Mouse (Mus musculus) brain, embryonic 14.5 days (tissue): Measurements from ENCODE around the gene Tmbim7. TPM values are rescaled to one million over a fixed set of nuclear protein-coding genes. Genes with fewer than 3 reads are reported as not detected.

ENCODE experiments used
- DNase-seq: peaks from one replicate; pipeline ENCODE4 v3.0.0-alpha.2; 2011; ENCODE audit warnings: low read depth
- CTCF ChIP-seq: fragments of 200-500 bp; IDR thresholded peaks from 2 replicates; pipeline ENCODE4 v1.5.1; 2012; ENCODE audit warnings: inconsistent platforms, mild to moderate bottlenecking, moderate library complexity, borderline replicate concordance; ENCODE audit not compliant: insufficient read depth, insufficient read length; ENCODE audit errors: extremely low read depth
- POLR2A ChIP-seq: fragments of 200-500 bp; IDR thresholded peaks from 2 replicates; pipeline ENCODE4 v1.6.1; 2012; ENCODE audit warnings: mild to moderate bottlenecking, inconsistent platforms, borderline replicate concordance; ENCODE audit not compliant: poor library complexity, insufficient read depth, insufficient read length, severe bottlenecking; ENCODE audit errors: extremely low read depth
- polyA plus RNA-seq: library from polyadenylated mRNA; depleted of rRNA; stranded (reverse); fragments of >200 nt; gene quantifications from 2 replicates; pipeline ENCODE4 v1.2.3, GENCODE M21; 2012; rRNA removed

Tmbim7 gene
- polyA plus RNA-seq, 1 experiment = not detected

DNA sequence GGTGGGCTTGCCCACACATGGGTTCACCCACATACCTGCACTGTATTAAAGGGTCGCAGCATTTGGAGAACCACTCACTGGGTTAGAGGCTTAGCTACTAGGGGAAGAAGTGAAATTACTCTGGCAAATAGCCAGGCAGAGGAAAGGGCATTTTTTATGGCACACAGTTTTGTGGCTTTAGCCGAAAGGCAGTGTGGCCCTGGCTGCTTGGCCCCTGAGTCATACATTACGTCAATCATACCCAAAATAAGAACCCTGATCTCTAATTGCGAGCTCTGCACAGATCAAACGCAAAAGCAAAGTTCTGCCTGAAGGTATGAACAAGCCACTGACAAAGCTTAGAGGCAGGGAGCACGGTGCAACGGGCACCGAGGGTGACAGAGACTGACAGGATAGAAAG is 37.3 kb downstream of the Tmbim7 start:
- no peak for TF ChIP-seq CTCF
- DNase-seq = no peak

DNA sequence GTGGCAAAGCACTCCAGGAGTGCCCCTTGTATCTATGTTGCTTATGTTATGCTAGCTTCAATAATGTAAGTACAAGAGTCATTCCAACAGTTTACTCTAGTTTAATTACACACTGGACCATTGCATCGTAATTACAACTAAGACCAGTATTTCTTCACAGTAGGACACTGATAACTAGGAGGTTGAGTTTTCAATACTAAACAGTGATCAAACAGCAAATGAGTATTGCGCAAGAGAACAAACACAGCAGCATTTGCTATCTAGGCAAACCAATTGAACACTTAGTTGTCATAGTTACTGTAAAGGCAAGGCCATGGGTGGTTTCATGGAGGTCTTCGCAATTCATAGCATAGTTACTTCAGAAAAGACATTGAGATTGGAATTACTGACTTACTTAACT is 40.3 kb downstream of the Tmbim7 start:
- TF ChIP-seq POLR2A = no peak
- no peak for TF ChIP-seq CTCF
- DNase-seq = no peak

DNA sequence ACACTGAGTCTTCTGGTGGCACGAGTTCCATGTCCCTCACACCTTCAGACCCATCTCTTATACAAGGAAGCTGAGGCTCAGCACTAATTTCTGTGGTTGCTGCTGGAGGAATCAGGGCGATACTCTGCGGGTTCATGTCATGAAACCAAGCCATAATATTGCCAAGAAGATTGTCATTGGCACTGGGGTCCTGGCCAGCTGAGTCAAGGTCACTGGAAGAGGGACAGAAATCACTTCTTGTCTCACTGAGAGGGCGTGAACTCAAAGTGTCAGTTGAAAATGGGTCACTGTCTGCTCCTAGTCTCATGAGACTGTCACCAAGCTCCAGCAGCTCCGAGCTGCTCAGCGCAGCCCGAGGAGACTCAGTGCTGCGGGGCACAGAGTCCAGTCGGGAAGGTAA is 42.0 kb downstream of the Tmbim7 start:
- no peak for DNase-seq
- no peak for TF ChIP-seq POLR2A
- TF ChIP-seq CTCF = no peak

DNA sequence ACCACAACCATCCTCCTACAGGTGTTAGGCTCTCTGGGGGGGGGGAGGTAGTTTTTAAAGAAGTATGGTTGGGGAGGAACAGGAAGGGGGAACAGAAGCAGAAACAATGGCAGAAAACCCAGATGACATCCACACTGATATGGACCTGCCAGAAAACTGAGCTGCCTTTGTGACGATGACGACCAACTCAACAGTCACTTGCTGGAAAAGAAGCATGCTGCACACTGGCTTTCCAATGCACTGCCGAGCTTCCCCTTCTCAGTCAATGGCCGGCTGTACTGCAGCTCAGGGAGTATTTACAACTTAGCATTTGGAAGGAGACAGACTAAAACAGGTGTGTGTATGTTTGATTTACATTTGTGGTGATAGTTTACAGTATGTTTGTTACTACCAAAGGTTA is 44.2 kb downstream of the Tmbim7 start:
- DNase-seq = no peak
- TF ChIP-seq POLR2A (no peak), CTCF (no peak)

DNA sequence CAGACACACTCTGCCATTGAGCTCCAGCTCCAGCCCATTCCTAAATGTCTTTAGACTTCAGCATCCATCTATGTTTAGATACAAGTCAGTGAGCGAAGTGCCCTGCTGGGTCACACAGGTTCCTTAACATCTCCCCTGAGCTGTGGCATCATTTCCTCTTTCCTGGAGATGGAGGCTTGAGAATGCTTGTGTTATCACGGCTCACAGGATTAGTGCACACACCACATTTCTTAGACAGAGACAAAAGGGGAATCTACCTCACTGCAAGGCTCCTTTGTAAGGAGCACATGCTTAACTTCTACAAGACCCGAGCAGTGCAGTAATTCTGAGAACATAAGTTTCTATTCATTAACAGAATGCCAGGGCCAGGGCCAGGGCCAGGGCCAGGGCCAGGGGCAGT is 45.0 kb downstream of the Tmbim7 start:
- TF ChIP-seq POLR2A = no peak
- no peak for TF ChIP-seq CTCF

DNA sequence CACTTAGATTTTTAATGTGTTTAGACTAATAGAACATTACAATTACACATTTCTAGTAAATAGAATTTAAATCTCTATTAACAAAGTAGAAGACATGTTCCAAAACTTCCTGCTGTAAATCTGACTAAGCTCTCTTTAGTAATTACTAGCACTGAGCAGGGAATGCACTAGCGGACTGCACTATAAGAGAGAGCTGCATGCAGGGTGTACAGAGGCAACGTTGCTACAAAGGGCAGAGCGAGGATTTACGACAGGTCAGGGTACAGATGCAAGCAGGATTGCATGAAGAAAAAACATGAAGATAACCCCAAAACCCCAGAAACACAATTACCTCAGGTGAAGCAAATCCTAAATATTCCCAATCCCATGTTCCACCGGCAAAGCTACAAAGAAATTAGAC is 49.0 kb downstream of the Tmbim7 start:
- TF ChIP-seq POLR2A (no peak), CTCF (no peak)
- no peak for DNase-seq

More for the DNA sequence above, 45.0 kb downstream of the Tmbim7 start:
- no peak for DNase-seq

DNA sequence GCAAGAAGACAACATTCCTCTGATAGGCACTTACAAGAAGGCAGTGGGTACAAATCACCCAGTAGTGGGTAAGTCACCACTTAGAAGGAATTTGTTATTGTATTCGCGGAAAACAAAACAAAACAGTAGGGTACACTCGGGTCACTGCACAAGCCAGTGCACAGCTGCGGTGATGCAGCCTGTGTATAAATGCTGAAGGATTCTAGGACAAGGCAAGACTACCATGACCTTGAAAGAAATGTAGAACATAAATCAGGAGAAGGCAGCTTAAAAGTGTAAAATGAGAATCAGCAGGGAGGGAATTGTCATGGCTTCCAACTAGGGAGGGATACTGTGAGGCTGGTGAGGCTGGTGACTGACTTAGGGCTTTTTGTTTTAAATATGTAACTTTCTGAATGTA is 51.2 kb downstream of the Tmbim7 start:
- no peak for DNase-seq
- TF ChIP-seq POLR2A = no peak
- no peak for TF ChIP-seq CTCF

DNA sequence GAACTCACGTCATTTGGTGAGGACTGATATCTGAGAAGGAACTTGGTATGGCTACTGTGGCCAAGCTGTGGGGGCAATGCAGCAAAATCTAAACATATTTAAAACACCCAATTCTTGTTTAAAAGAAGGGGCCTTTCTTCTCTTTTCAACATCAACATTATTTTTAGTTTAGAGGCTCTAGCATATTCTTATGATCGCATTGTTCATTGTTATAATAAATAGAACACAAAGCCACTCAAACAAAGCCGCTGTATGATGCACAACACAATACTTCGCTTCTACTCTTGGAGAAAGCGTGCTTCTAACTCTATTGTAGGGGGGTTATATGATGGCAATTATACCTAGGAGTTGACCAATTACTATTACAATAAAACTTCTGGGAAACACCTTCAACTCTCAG is 64.8 kb downstream of the Tmbim7 start:
- no peak for TF ChIP-seq CTCF
- DNase-seq = no peak

DNA sequence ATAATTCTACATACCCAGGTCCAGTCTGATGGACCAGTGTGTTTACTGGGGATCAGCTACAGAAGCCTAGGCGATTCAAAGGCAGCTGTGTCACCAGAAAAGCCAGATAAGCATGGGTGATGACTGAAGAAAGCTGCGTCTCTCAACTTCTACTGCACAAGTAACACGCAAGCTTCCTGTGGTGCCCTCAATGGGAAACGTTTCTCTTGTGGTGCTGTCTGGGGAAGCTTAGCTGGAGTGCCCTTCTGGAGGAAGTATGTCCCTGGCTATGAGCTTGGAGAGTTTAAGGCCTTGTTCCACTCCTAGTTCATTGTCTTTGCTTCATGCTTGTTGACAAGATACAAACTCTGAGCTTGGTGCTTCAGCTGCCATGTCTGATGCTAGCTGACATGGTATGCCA is 68.4 kb downstream of the Tmbim7 start:
- no peak for DNase-seq

DNA sequence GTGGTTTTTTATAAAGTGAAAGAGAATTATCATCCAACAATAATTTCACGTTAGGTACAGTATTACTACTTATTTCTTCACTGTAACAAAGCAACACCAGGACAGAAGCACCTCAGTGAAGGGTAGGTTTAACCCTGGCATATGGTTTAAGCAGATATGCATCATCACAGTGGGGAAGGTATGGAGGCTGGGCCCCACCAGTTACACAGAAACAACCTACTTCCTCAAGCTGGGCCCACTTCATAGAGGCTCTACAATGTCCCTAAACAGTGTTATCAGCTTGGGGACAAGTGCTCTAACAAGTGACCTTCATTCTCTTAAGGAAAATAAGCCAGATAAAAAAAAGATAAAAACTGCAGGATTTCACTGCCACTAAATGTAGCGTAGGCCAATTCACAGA is 71.9 kb downstream of the Tmbim7 start:
- DNase-seq = no peak
- TF ChIP-seq CTCF = no peak
- no peak for TF ChIP-seq POLR2A

More for the DNA sequence above, 68.4 kb downstream of the Tmbim7 start:
- TF ChIP-seq POLR2A = no peak
- no peak for TF ChIP-seq CTCF

DNA sequence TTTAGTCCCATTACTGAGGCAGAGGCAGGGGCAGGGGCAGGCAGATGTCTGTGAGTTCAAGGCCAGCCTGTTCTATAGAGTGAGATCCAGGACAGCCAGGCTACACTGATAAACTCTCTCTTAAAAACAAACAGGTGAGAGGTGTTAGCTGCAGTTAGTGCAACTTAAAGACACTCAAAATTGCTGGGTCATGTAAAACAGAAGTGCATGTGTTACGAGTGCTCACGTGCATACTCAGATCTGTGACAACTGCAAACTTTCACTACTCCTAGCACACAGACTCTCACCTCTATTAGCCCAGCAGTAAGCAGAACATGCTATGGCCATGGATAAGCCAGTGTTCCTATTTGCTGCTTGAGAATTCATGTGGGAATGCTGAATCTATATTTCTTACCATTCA is 72.4 kb downstream of the Tmbim7 start:
- TF ChIP-seq POLR2A (no peak), CTCF (no peak)
- DNase-seq = no peak

DNA sequence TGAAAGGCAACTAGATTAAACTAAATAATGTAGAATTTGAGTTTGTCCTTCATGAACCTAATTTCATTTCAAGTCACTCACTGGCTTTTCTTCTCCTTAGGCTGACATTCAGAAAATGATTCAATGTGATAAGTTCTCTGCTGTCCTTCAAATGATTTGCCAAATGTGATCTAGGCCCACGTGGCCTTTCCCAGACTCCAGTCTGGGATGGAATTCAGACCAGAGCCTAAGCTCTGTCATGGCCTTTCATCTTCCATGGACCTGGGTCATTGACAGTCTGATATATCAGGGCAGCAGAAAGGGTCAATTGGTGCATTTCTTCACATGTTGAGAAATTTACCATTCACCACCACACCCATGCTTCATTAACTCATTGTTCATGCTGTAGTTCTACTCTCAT is 74.5 kb downstream of the Tmbim7 start:
- no peak for TF ChIP-seq CTCF
- TF ChIP-seq POLR2A = no peak
- no peak for DNase-seq

DNA sequence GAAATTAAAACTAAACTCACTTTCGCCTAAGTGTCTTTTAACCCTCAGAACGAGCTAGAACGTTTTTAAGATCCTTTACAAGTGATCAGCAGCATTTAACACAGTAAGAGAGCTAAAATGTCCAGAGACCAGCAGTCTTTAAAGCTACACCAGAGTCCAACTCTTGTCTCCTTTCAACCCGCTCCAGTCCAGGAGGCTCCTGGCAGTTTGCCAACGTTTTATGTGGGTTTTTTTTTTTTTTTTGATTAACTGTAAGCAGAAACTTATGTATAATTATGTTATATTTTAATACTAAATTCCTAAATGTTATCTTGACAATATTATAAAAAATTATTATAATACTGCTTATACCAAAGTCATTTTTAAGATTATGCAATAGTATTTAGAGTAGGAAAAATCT is 77.8 kb downstream of the Tmbim7 start:
- no peak for DNase-seq

More for the DNA sequence above, 77.8 kb downstream of the Tmbim7 start:
- TF ChIP-seq CTCF (no peak), POLR2A (no peak)

Other genes starting within 250 kb of the Tmbim7 start
- gene Fam133b, start 107.3 kb upstream of the Tmbim7 start, polyA plus RNA-seq = 26.6 and 27.1 TPM in 2 replicates
- gene 1700109H08Rik, start 79.6 kb upstream of the Tmbim7 start, polyA plus RNA-seq = 5.5 and 5.8 TPM in 2 replicates
- 24.6 and 24.7 TPM in 2 replicates for gene Pex1, start 55.1 kb upstream of the Tmbim7 start, polyA plus RNA-seq
- gene Rbm48, start 54.6 kb upstream of the Tmbim7 start, polyA plus RNA-seq = 11.2 and 12.3 TPM in 2 replicates
- 52.7 and 73.9 TPM in 2 replicates for gene Gatad1, start 6.0 kb downstream of the Tmbim7 start, polyA plus RNA-seq
- 19.3 and 27.8 TPM in 2 replicates for gene Ankib1, start 151.7 kb downstream of the Tmbim7 start, polyA plus RNA-seq
- gene Krit1, start 152.0 kb downstream of the Tmbim7 start, polyA plus RNA-seq = 46.4 and 50.0 TPM in 2 replicates
- 0.05 and 0.11 TPM in 2 replicates for gene Lrrd1, start 194.0 kb downstream of the Tmbim7 start, polyA plus RNA-seq
- gene Mterf1a, start 242.8 kb downstream of the Tmbim7 start, polyA plus RNA-seq = 5.2 and 6.1 TPM in 2 replicates